Mouse (Mus musculus): Measurements from ENCODE around the gene Capn11.

Gene Capn11

GRCm38 (mm10) chr17:45682843-45683242 lies 23.7 kb upstream of the Capn11 start:
- no peak for DNase-seq (ENCODE audit: low spot score in 2 of 2)

GRCm38 (mm10) chr17:45681588-45681987 lies 22.5 kb upstream of the Capn11 start:
- no peak for DNase-seq (ENCODE audit: low spot score in 2 of 2)

- no peak for DNase-seq (ENCODE audit: low spot score in 2 of 2)
Observed at GRCm38 (mm10) chr17:45680391-45680980, 21.4 kb upstream of the Capn11 start.

GRCm38 (mm10) chr17:45678106-45678505 lies 19.0 kb upstream of the Capn11 start:
- DNase-seq (ENCODE audit: low spot score in 2 of 2) = peak; percentile 49 to 85

- DNase-seq (ENCODE audit: low spot score in 2 of 2) = no peak
Observed at GRCm38 (mm10) chr17:45672598-45672997, 13.5 kb upstream of the Capn11 start.

- no peak for DNase-seq (ENCODE audit: low spot score in 2 of 2)
Observed at GRCm38 (mm10) chr17:45671821-45672220, 12.7 kb upstream of the Capn11 start.

GRCm38 (mm10) chr17:45667986-45668385 lies 8.9 kb upstream of the Capn11 start:
- no peak for DNase-seq (ENCODE audit: low spot score in 2 of 2)

GRCm38 (mm10) chr17:45667481-45667880 lies 8.4 kb upstream of the Capn11 start:
- no peak for DNase-seq (ENCODE audit: low spot score in 2 of 2)

GRCm38 (mm10) chr17:45666091-45666490 lies 7.0 kb upstream of the Capn11 start:
- no peak for DNase-seq (ENCODE audit: low spot score in 2 of 2)

- DNase-seq (ENCODE audit: low spot score in 2 of 2) = no peak
Observed at GRCm38 (mm10) chr17:45664608-45665007, 5.5 kb upstream of the Capn11 start.

- DNase-seq (ENCODE audit: low spot score in 2 of 2) = peak; percentile 62 to 83
Observed at GRCm38 (mm10) chr17:45663106-45663919, 4.2 kb upstream of the Capn11 start.

GRCm38 (mm10) chr17:45655820-45656219 lies 3.3 kb downstream of the Capn11 start:
- DNase-seq (ENCODE audit: low spot score in 2 of 2) = peak in 1 of 2 experiments; percentile 29

- DNase-seq (ENCODE audit: low spot score in 2 of 2) = no peak
Observed at GRCm38 (mm10) chr17:45653233-45653632, 5.9 kb downstream of the Capn11 start.

GRCm38 (mm10) chr17:45644185-45644584 lies 14.9 kb downstream of the Capn11 start:
- no peak for DNase-seq (ENCODE audit: low spot score in 2 of 2)

GRCm38 (mm10) chr17:45642701-45643100 lies 16.4 kb downstream of the Capn11 start:
- peak; percentile 58 to 87 for DNase-seq (ENCODE audit: low spot score in 2 of 2)

- DNase-seq (ENCODE audit: low spot score in 2 of 2) = no peak
Observed at GRCm38 (mm10) chr17:45641981-45642380, 17.1 kb downstream of the Capn11 start.

GRCm38 (mm10) chr17:45638596-45639295 lies 20.4 kb downstream of the Capn11 start:
- DNase-seq (ENCODE audit: low spot score in 2 of 2) = peak; percentile 74 to 82

- DNase-seq (ENCODE audit: low spot score in 2 of 2) = no peak
Observed at GRCm38 (mm10) chr17:45634033-45634432, 25.1 kb downstream of the Capn11 start.

GRCm38 (mm10) chr17:45631940-45632339 lies 27.2 kb downstream of the Capn11 start:
- no peak for DNase-seq (ENCODE audit: low spot score in 2 of 2)

- no peak for DNase-seq (ENCODE audit: low spot score in 2 of 2)
Observed at GRCm38 (mm10) chr17:45630992-45631391, 28.1 kb downstream of the Capn11 start.

- DNase-seq (ENCODE audit: low spot score in 2 of 2) = peak; percentile 68 to 90
Observed at GRCm38 (mm10) chr17:45629861-45630694, 29.0 kb downstream of the Capn11 start.

Data from thymus, postnatal 10 days (tissue).